Mouse (Mus musculus) lung, postnatal 0 days (tissue): ENCODE data around the gene Grik4. TPM values are rescaled to one million over a fixed set of nuclear protein-coding genes. Genes with fewer than 3 reads are reported as not detected.

ENCODE experiments used
- ATAC-seq: fragments of 200-750 bp; cut with Nextera tagmentation; 2 replicates; pipeline ENCODE4 v1.8.0; 2017; ENCODE audit warnings: moderate library complexity
- DNase-seq: peaks from one replicate; pipeline ENCODE4 v3.0.0-alpha.2; 2016; ENCODE audit warnings: low spot score
- H3K27ac ChIP-seq: fragments of 300-500 bp; sonication (generic); 2 replicates; pipeline ENCODE4 v1.5.1; 2014; ENCODE audit warnings: antibody characterized with exemption, mild to moderate bottlenecking, low read length, mixed read lengths
- H3K27me3 ChIP-seq: fragments of 300-500 bp; sonication (generic); replicated peaks from 2 replicates; pipeline ENCODE4 v1.6.1; 2014; ENCODE audit warnings: low read length, mixed read lengths; ENCODE audit not compliant: insufficient read depth
- H3K36me3 ChIP-seq: fragments of 300-500 bp; sonication (generic); 2 replicates; pipeline ENCODE4 v1.6.1; 2014; ENCODE audit warnings: low read length, mixed read lengths; ENCODE audit not compliant: insufficient read depth
- H3K4me1 ChIP-seq: fragments of 300-500 bp; sonication (generic); 2 replicates; pipeline ENCODE4 v1.6.1; 2014; ENCODE audit warnings: antibody characterized with exemption, low read depth, low read length, mixed read lengths; ENCODE audit not compliant: insufficient read depth
- H3K4me2 ChIP-seq: fragments of 300-500 bp; sonication (generic); replicated peaks from 2 replicates; pipeline ENCODE4 v1.6.1; 2014; ENCODE audit warnings: low read depth, mild to moderate bottlenecking, low read length, moderate library complexity, mixed read lengths
- H3K4me3 ChIP-seq: fragments of 300-500 bp; sonication (generic); 2 replicates; pipeline ENCODE4 v1.5.1; 2014; ENCODE audit warnings: low read depth, low read length
- H3K9ac ChIP-seq: fragments of 300-500 bp; sonication (generic); replicated peaks from 2 replicates; pipeline ENCODE4 v1.6.1; 2014; ENCODE audit warnings: low read depth, mild to moderate bottlenecking
- H3K9me3 ChIP-seq: fragments of 300-500 bp; sonication (generic); 2 replicates; pipeline ENCODE4 v1.6.1; 2016; ENCODE audit warnings: low read length, mixed read lengths
- CTCF ChIP-seq: IDR thresholded peaks from 2 replicates; pipeline ENCODE4 v1.5.1; 2016; ENCODE audit warnings: antibody characterized with exemption, mild to moderate bottlenecking
- EP300 ChIP-seq: IDR thresholded peaks from 2 replicates; pipeline ENCODE4 v1.6.1; 2016; ENCODE audit warnings: antibody characterized with exemption, mild to moderate bottlenecking, control low read depth
- WGBS: fragments of 180-500 bp; shearing (Covaris S2); extraction: QIAGEN DNeasy Blood & Tissue Kit; methylation state at CpG from one replicate; pipeline ENCODE4 v1.1.7; 2014; 5-methylcytosine and 5-hydroxymethylcytosine counted together
- polyA plus RNA-seq: library from polyadenylated mRNA; unstranded; fragments of >200 nt; fragmentation: Nextera tagmentation; extraction: Ambion mirVana; gene quantifications from 2 replicates; pipeline ENCODE4 v1.2.1, GENCODE M21; 2015

Grik4 gene
- polyA plus RNA-seq, 1 experiment from 2014 or later, result 0.47 TPM

DNA sequence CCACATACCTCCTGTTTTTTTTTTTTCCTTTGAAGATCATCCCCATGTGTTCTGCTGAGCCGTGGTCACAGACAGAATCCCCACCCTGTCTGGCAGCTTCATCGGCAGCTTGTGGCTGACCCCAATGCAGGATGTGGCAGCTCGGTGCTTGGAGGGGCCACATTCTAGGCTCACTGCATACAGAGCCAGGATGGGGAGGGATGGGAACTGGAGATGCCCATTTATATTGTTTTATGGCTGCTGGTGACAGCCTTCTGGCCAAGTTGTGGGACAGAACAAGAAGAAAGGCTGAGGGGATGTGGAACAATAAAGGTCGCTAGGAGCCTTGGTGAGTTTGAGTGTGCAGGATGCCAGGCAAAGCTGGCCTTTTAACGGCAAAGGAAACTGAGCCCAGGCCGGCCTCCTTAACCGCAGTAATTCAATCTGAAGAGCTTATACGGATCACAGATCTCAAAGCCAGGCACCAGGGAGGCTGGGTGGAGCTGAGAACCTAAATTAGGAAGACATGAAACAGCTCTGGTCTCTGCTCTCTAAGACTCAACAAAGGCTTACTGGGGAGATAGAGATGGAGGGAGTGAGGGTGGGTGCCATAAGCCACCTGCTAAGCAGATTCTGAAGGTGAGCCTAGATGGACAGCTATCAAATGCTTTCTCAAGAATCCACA, 241.0 kb downstream of the Grik4 start:
- ATAC-seq, result no peak
- no peak overlapping the region for H3K27ac ChIP-seq
- no peaks in the 10 kb centered on the region for H3K36me3 ChIP-seq
- H3K4me3 ChIP-seq, result no peak overlapping the region
- DNase-seq, result no peak
- WGBS, result 39% methylated on average over 8 of the region's 8 CpGs
- no peaks in the 10 kb centered on the region for H3K4me1 ChIP-seq
- no peak for TF ChIP-seq CTCF
- TF ChIP-seq EP300, result no peak
- no peak overlapping the region for H3K9ac ChIP-seq
- no peak overlapping the region for H3K4me2 ChIP-seq
- H3K27me3 ChIP-seq, result no peaks in the 10 kb centered on the region
- H3K9me3 ChIP-seq, result no peaks in the 10 kb centered on the region

DNA sequence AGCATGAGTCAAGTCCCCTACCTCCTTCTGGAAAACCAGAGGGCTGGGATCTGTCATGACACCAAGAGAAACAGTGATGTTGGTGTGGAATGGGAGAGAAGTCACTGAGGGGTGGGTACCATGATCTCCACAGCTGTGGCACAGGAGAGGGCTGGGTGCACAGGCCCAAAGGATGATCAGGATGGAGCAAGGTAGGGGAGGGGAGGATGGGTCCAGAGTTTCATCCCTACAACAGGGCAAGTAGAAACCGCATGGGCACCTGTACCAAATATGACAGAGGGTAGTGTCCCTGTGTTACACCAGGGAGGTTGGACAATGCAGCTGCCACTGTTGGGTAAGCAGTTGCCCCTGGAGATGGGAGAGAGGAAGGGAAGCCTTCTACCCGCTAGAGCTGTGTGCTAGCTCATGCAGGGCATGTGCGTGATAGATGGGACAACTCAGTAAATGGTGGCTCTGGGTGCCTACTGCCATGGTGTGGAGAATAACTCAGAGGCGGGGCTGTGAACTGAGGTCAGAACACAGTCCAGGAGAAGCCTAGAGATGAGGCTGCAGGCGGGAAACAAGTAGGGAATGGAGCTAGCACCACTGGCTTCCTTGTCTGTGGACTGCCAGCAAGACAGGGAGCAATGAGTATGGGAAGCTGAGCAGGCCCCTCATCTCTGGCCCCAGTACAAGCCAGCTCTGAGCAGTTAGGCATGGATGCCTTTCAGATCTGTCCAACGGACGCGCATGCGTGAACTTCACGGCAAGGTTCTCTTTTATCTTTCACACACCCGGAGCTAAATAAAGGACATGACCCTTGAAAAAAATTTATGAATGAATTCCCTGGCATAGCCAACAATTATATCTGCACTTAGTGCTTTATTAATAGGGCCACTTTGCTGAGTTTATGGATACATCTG, 241.8 kb downstream of the Grik4 start:
- Histone ChIP-seq H3K4me2 (no peak overlapping the region), H3K9me3 (no peaks in the 10 kb centered on the region), H3K4me3 (no peak overlapping the region), H3K4me1 (no peaks in the 10 kb centered on the region), H3K9ac (no peak overlapping the region), H3K36me3 (no peaks in the 10 kb centered on the region), H3K27me3 (no peaks in the 10 kb centered on the region), H3K27ac (no peak overlapping the region)
- TF ChIP-seq CTCF (no peak), EP300 (no peak)
- ATAC-seq (no peak), DNase-seq (no peak)
- 72% methylated on average over 11 of the region's 11 CpGs for WGBS

DNA sequence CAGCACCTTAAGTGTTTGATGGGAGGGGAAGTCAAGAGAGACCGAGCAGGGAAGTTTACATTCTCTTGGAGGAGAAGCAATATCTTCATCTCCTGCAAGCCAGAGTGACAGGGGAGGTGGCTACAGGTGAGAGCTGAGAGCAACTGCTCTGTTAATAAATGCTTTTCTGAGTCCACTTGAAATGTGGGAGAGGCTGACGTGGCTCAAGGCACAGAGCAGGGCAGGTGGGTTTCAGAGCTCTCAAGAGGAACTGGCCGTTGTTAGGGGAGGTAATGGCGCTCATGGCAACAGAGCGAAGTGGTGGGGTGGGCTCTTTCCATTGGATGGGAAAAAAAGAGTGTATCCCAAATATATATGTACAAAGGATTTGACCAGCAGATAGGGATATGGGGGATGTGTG, 242.6 kb downstream of the Grik4 start:
- 51% methylated on average over 5 of the region's 5 CpGs for WGBS
- TF ChIP-seq EP300 (no peak), CTCF (no peak)
- DNase-seq (peak; percentile 12), ATAC-seq (no peak)
- H3K27me3 ChIP-seq, result no peaks in the 10 kb centered on the region
- no peak overlapping the region for H3K4me3 ChIP-seq
- no peaks in the 10 kb centered on the region for H3K36me3 ChIP-seq
- no peak overlapping the region for H3K4me2 ChIP-seq
- no peaks in the 10 kb centered on the region for H3K9me3 ChIP-seq
- no peak overlapping the region for H3K27ac ChIP-seq
- H3K4me1 ChIP-seq, result no peaks in the 10 kb centered on the region
- no peak overlapping the region for H3K9ac ChIP-seq

DNA sequence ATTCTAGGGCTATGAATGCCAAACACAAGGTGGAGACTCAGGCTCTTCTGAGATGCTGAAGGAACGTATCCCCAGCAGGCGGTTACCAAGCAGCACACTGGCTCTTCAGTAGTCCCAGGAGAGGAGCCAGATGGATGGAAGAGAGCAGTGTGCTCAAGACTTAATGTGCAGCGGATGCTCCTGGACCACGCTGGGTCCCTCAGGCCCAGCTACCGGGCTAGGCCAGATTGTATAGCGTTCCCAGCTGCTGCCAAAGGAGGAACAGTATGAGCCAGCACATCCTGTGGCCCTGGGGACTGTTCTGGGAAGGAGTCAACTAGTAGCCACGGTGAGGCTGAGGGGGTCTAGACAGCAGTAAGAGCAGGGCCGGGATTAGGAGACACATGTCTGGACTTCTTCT, 251.3 kb downstream of the Grik4 start:
- H3K4me3 ChIP-seq, result no peak overlapping the region
- TF ChIP-seq EP300, result no peak
- TF ChIP-seq CTCF, result no peak
- no peak overlapping the region for H3K4me2 ChIP-seq
- H3K27me3 ChIP-seq, result no peaks in the 10 kb centered on the region
- no peaks in the 10 kb centered on the region for H3K36me3 ChIP-seq
- no peak for DNase-seq
- H3K9ac ChIP-seq, result no peak overlapping the region
- H3K27ac ChIP-seq, result no peak overlapping the region
- 77% methylated on average over 8 of the region's 8 CpGs for WGBS
- H3K4me1 ChIP-seq, result no peaks in the 10 kb centered on the region
- ATAC-seq, result no peak
- no peaks in the 10 kb centered on the region for H3K9me3 ChIP-seq

DNA sequence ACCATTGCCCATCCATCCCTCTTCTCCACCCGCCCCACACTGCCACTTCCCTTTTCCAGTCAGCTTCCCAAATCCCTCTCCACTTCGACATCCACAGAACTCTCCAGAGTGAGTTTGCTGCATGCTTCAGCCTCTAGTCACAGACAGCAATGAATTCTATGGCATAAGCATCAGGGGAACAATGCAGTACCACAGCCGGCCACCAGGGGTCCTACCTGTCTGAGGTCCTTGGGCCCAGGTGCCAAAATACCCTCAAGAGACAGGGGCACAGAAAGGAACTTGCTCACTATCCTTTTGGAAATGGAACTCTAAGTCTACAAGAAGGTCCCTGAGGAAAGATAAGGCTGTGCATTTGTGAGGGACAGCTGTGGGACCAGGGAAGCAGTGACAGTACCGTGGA, 256.1 kb downstream of the Grik4 start:
- 36% methylated on average over 4 of the region's 4 CpGs for WGBS

DNA sequence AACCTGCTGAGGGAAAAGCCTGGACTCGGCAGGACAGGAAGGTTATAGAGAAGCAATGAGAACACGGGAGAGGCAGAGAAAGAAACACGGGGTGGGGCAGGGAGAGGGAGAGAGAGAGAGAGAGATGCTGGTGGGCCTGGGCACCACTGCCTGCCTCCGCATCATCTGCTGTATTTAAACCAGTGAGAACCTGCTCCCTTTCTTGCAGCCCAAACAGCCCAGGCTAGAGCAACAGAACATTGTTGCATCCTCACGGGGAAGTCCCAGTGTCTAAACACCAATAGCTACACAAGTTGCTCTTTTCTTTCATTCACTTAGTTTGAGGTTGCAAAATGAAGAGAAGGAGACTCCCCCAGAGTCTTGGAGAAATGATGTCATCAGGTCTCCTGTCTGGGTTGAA, 258.2 kb downstream of the Grik4 start:
- Histone ChIP-seq H3K4me1 (no peaks in the 10 kb centered on the region), H3K9me3 (no peaks in the 10 kb centered on the region), H3K9ac (no peak overlapping the region), H3K27ac (no peak overlapping the region), H3K27me3 (no peaks in the 10 kb centered on the region), H3K4me3 (no peak overlapping the region), H3K36me3 (no peaks in the 10 kb centered on the region), H3K4me2 (no peak overlapping the region)
- TF ChIP-seq EP300 (no peak), CTCF (no peak)
- ATAC-seq, result no peak
- 72% methylated on average over 5 of the region's 5 CpGs for WGBS
- DNase-seq, result no peak

More for the DNA sequence above, 256.1 kb downstream of the Grik4 start:
- Histone ChIP-seq H3K36me3 (no peaks in the 10 kb centered on the region), H3K9me3 (no peaks in the 10 kb centered on the region), H3K4me3 (no peak overlapping the region), H3K9ac (no peak overlapping the region), H3K27ac (no peak overlapping the region), H3K4me1 (no peaks in the 10 kb centered on the region), H3K4me2 (no peak overlapping the region), H3K27me3 (no peaks in the 10 kb centered on the region)
- ATAC-seq, result no peak
- peak; percentile 36 for DNase-seq
- TF ChIP-seq CTCF (peak; percentile 92), EP300 (no peak)
